Comparison of ENCODE assay signal across 19 mouse cellular contexts in genomic region chr12:117079724-117080123, GRCm38 (mm10).
"Had no signal": no experiment of that assay in that cellular context is flagged by ENCODE, and none has a peak within 500 bp of the region (broad histone marks: within the 10 kb centered on the region; RNA-seq: fewer than 3 reads in every experiment).

No protein-coding gene starts in this region.

- H3K4me1 ChIP-seq: limb, embryonic 12.5 days; limb, embryonic 15.5 days had no signal

- H3K4me3 ChIP-seq: limb, embryonic 12.5 days; limb, embryonic 15.5 days; midbrain, embryonic 15.5 days; myocyte; neural tube, embryonic 13.5 days had no signal

- H3K4me2 ChIP-seq: limb, embryonic 12.5 days; limb, embryonic 15.5 days; liver, embryonic 11.5 days; lung, embryonic 14.5 days; midbrain, embryonic 15.5 days; neural tube, embryonic 13.5 days had no signal

- H3K9me3 ChIP-seq: limb, embryonic 12.5 days; limb, embryonic 15.5 days; midbrain, embryonic 15.5 days; neural tube, embryonic 13.5 days had no signal

- H3K9ac ChIP-seq: limb, embryonic 12.5 days; limb, embryonic 15.5 days; liver, embryonic 14.5 days; liver, postnatal 0 days; lung, embryonic 14.5 days; midbrain, embryonic 15.5 days; neural tube, embryonic 13.5 days had no signal

- H3K36me3 ChIP-seq: limb, embryonic 12.5 days; limb, embryonic 15.5 days; midbrain, embryonic 15.5 days; neural tube, embryonic 13.5 days had no signal

- H3K27ac ChIP-seq: limb, embryonic 12.5 days; limb, embryonic 15.5 days; liver, embryonic 14.5 days; macrophage; midbrain, embryonic 15.5 days; neural tube, embryonic 13.5 days had no signal

- H3K27me3 ChIP-seq: limb, embryonic 12.5 days; limb, embryonic 15.5 days; midbrain, embryonic 15.5 days; neural tube, embryonic 13.5 days had no signal

- DNase-seq: kidney, adult 2 months; kidney, postnatal 14 days; kidney, postnatal 4 days; left cerebral cortex, postnatal 4 days; liver, postnatal 0 days; lung, embryonic 14.5 days; retina, postnatal 1 day; thymus, adult 2 months; thymus, postnatal 14 days; thymus, postnatal 4 days had no signal

- ATAC-seq: liver, postnatal 0 days; lung, postnatal 0 days; midbrain, embryonic 15.5 days had no signal
